Mouse (Mus musculus): ENCODE measurements around the gene Rapgef4. TPM values are rescaled to one million over a fixed set of nuclear protein-coding genes. Genes with fewer than 3 reads are reported as not detected.

The Rapgef4 gene
- total RNA-seq, 2 experiments from 2014 or later, result 1.2 to 4.2 TPM

- DNase-seq (ENCODE audit: low spot score), result no peak
Measured at GRCm38 (mm10) chr2:72026506-72026905, 45.5 kb downstream of the Rapgef4 start.

GRCm38 (mm10) chr2:72029081-72029480 is 48.0 kb downstream of the Rapgef4 start:
- DNase-seq (ENCODE audit: low spot score), result no peak

GRCm38 (mm10) chr2:72029586-72030144 is 48.6 kb downstream of the Rapgef4 start:
- no peak for DNase-seq (ENCODE audit: low spot score)

GRCm38 (mm10) chr2:72031717-72032116 is 50.7 kb downstream of the Rapgef4 start:
- no peak for DNase-seq (ENCODE audit: low spot score)

GRCm38 (mm10) chr2:72035616-72036015 is 54.6 kb downstream of the Rapgef4 start:
- no peak for DNase-seq (ENCODE audit: low spot score)

- DNase-seq (ENCODE audit: low spot score), result no peak
Measured at GRCm38 (mm10) chr2:72037357-72037756, 56.3 kb downstream of the Rapgef4 start.

GRCm38 (mm10) chr2:72038235-72038634 is 57.2 kb downstream of the Rapgef4 start:
- DNase-seq (ENCODE audit: low spot score), result peak; percentile 86

GRCm38 (mm10) chr2:72038651-72039251 is 57.7 kb downstream of the Rapgef4 start:
- peak; percentile 33 for DNase-seq (ENCODE audit: low spot score)

GRCm38 (mm10) chr2:72039522-72040045 is 58.5 kb downstream of the Rapgef4 start:
- DNase-seq (ENCODE audit: low spot score), result no peak

- no peak for DNase-seq (ENCODE audit: low spot score)
Measured at GRCm38 (mm10) chr2:72041087-72041486, 60.0 kb downstream of the Rapgef4 start.

GRCm38 (mm10) chr2:72042093-72042492 is 61.1 kb downstream of the Rapgef4 start:
- DNase-seq (ENCODE audit: low spot score), result no peak

- DNase-seq (ENCODE audit: low spot score), result no peak
Measured at GRCm38 (mm10) chr2:72044191-72044590, 63.2 kb downstream of the Rapgef4 start.

GRCm38 (mm10) chr2:72045024-72045423 is 64.0 kb downstream of the Rapgef4 start:
- no peak for DNase-seq (ENCODE audit: low spot score)

GRCm38 (mm10) chr2:72045659-72046058 is 64.6 kb downstream of the Rapgef4 start:
- DNase-seq (ENCODE audit: low spot score), result no peak

GRCm38 (mm10) chr2:72050451-72050850 is 69.4 kb downstream of the Rapgef4 start:
- no peak for DNase-seq (ENCODE audit: low spot score)

- DNase-seq (ENCODE audit: low spot score), result no peak
Measured at GRCm38 (mm10) chr2:72054280-72054679, 73.2 kb downstream of the Rapgef4 start.

GRCm38 (mm10) chr2:72054736-72055135 is 73.7 kb downstream of the Rapgef4 start:
- DNase-seq (ENCODE audit: low spot score), result no peak

- no peak for DNase-seq (ENCODE audit: low spot score)
Measured at GRCm38 (mm10) chr2:72055476-72055875, 74.4 kb downstream of the Rapgef4 start.

GRCm38 (mm10) chr2:72056081-72056874 is 75.2 kb downstream of the Rapgef4 start:
- no peak for DNase-seq (ENCODE audit: low spot score)

GRCm38 (mm10) chr2:72062931-72063330 is 81.9 kb downstream of the Rapgef4 start:
- DNase-seq (ENCODE audit: low spot score), result no peak

- DNase-seq (ENCODE audit: low spot score), result no peak
Measured at GRCm38 (mm10) chr2:72068505-72068904, 87.5 kb downstream of the Rapgef4 start.

GRCm38 (mm10) chr2:72070086-72070485 is 89.0 kb downstream of the Rapgef4 start:
- no peak for DNase-seq (ENCODE audit: low spot score)
